Mouse (Mus musculus): Measurements from ENCODE around the gene Baiap2l1.

DNA sequence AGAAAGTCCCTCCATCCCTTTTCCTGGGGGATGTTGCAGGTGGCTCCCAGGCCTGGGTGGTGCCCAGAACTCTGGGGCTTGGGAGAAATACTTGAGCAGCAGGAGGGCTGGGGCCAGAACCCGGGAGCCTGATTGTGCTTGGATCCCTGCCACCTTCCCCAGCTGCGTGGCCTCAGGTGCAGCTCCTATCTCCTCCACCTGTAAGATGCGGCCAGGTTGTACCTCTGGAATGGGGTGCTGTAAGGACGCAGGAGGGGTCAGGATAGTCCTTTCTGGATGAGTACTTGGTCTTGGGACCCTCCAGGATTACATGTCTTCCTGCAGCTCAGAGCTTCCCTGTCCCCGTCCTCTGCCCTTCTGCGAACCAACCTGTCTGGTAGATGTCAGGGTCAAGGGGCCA is 98.7 kb downstream of the Baiap2l1 start:
- no peak for TF ChIP-seq CTCF (IDR thresholded peaks at IDR 0.05; ENCODE audit: control insufficient read depth, insufficient read depth, insufficient replicate concordance, low read depth, low read length)
- TF ChIP-seq POLR2A (IDR thresholded peaks at IDR 0.05; ENCODE audit: control insufficient read depth, low read depth, low read length) = no peak
